Mouse (Mus musculus) thymus, postnatal 0 days (tissue): ENCODE results near the gene Hnrnpd. TPM values are rescaled to one million over a fixed set of nuclear protein-coding genes. Genes with fewer than 3 reads are reported as not detected.

Experiments used
- DNase-seq: peaks from one replicate; pipeline ENCODE4 v3.0.0-alpha.2; 2015; ENCODE audit warnings: low spot score
- polyA plus RNA-seq: library from polyadenylated mRNA; unstranded; fragments of >200 nt; fragmentation: Nextera tagmentation; extraction: Ambion mirVana; gene quantifications from 2 replicates; pipeline ENCODE4 v1.2.1, GENCODE M21; 2015

Hnrnpd gene
- 120 and 167 TPM in 2 replicates for polyA plus RNA-seq

DNA sequence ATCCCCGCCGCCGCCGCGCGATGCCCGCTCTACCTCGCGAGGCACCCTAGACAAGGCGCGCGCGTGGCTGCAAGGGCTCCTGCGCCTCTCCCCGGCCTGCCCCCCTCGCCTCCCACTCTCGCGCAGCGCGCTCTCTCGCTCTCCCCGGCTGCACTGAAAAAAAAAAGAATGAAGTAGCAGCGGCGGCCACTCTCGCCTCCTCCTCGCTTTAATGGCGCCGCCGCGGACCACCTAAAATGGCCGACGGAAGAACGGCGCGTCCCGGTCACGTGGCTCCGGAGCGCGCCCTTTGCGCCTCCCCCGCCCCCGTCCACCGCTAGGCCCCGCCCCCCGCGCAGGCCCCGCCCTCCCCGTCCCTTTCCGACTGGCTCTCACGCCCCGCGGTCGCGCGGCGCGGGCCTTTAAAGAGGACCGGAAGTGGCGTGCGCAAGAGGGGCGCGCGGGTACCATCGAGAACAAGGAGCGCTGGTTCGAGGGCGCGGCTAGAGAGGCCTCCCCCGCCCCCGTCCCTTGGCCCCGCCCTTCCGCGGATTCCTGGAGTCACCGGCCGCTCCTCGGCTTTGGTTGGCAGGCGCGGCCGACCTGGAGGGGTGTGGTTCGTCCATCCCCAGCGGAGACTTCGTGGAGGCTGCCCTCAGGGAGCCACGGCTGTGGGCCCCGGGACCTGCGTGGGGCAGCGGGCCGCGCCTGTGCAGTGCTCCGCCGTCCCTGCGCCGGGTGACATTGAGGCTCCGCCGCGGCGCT lies at the start of gene Hnrnpd, which contains the start of gene 4930524J08Rik:
Gene Hnrnpd, minus strand, starts transcription at position 240 of the 744 bp plus-strand sequence.
Gene 4930524J08Rik, plus strand, starts transcription at position 363 of the 744 bp plus-strand sequence.
- DNase-seq = peak; percentile 93

DNA sequence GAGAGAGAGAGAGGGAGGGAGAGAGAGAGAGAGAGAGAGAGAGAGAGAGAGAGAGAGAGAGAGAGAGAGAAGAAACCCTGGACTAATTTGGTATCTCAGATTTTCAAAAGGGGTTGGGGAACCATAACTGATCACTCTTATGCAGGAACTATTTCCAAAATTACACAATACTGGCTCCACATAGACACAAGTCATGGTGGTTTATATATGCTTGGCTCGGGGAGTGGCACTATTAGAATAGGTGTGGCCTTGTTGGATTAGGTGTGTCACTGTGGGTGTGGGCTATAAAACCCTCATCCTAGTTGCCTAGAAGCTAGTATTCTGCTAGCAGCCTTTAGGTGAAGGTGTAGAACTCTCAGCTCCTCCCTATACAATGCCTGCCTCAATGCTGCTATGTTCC lies 46.1 kb upstream of the Hnrnpd start:
- DNase-seq = no peak

DNA sequence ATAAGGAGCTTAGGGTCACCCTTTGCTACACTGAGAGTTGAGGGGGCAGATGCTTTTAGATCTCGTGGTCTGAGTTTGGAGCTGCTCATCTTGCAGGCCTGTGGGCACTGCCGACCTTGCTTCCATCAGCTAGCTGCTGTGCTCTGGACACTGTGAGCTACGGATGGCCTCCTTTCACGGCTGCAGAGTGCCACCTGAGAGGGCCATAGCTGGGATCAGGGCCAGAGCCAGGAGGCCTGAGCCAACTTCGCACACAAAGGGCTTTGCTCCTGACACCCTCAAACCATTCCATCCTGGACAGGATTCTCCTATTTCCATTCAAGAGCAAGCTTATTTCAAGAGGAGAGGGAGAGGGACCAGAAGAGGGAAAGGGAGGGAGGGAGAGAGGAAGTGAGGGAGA lies 45.7 kb upstream of the Hnrnpd start:
- no peak for DNase-seq

DNA sequence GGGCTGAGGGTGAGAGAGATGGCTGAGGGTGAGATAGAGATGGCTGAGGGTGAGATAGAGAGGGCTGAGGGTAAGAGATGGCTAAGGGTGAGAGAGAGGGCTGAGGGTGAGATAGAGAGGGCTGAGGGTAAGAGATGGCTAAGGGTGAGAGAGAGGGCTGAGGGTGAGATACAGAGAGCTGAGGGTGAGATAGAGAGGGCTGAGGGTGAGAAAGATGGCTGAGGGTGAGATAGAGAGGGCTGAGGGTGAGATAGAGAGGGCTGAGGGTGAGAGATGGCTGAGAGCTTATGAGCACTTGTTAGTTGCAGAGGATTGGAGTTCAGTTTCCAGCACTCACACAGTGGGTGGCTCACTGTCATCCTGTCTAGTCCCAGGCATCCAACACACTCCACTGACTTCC lies 41.4 kb upstream of the Hnrnpd start:
- DNase-seq = no peak

DNA sequence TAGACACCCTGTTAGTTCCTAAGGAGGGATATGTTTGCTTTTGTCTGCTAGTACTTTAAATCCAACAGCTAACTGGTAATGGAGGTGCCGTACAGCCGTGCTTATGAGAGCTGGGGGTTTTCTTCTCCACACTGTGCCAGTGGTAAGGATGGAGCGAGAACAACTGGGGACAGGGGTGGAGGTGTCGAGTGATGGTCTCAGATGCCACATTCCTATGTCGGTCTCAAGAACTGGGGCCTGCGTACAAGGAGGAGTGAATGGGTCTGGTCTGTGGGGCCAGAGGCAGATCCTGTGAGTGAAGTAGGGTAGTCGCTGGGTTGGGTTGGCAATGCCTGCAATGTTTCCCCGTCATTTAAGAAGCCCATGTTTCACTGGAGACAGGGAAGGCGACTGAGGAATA lies 33.9 kb upstream of the Hnrnpd start:
- no peak for DNase-seq

DNA sequence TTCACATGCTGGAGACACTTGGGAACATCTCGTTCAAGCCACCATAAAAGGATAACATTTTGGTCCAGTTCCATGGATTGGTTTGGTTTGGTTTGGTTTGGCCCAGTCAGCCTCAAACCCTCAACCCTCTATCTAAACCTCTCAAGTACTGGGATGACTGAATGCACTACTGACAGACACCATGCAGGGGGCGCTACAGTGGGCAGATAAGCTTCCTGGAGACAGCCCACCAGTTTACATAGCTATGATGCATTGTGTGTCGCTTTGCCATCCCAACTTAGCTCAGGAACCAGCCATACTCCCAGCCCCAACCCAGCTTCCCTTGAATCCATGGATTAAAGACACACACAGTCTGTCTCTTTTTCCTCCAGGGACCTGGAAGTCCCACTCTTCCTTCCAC lies 29.7 kb upstream of the Hnrnpd start:
- no peak for DNase-seq

DNA sequence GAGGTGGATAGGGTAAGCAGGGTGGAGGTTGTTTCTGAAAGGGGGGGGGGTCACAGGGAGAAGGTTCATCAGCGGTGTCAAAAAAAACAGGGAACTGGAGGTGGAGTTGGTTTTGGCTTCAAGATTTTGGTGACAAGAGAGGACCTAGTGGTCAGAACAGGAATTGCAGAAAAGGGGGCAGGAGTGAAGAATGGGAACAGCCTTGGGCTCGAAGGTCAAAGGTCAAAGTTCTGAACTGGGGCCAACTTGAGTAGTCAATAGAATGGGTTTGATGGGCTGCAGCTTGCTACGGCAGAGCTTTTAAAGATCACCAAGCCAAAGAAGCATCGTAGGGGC lies 28.3 kb upstream of the Hnrnpd start:
- peak; percentile 27 for DNase-seq

DNA sequence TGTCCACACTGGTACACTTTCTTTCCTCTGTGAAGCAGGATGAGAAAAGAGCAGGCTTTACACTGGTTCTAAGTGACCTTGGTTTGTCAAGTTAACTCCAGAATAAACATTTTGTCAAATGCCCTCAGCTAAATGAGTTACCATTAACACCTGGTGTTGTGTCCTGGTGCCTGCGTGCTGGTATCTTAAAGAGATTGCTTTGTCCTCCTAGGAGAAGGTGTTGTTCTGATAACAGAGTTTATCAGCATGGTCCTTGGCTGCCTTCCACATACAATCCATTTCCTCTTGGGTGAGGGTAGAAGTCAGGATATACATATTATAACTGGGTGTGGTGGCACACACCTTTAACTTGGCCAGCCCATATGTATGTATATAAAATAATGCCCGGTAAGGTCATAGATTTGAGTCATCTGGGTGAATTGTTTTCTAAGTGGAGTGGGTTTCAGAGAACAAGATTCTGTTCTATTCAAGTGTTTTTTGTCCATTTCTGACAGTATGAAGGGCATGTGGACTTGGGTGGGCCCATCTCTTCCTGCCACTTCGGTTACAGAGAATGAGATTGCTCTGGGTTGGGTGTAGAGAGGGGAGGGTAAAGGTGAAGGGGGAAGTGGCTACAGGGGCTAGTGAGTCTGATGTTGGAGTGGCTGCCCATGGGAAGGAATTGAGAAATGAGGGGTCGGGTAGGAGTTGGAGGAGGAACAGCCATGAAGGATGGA lies 27.7 kb upstream of the Hnrnpd start:
- no peak for DNase-seq

DNA sequence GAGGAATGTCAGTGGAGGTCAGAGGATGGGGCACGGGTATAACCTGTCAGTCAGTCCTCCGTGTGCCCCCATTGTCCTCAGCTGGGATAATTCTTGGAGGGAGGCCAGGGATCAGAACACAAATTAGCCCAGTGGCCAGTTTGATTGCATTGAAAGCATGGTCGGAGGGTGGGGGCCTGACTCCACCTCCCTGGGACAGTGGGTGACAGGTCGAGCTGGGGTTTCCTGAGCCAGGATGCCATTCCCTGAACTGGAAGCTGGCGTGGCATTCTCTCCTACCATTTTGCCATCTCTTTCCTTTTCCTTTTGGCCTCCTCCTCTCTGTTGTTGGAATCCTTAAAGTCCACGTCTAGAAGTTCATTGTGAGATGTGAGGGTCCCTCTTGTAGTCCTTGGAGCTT lies 27.2 kb upstream of the Hnrnpd start:
- no peak for DNase-seq

DNA sequence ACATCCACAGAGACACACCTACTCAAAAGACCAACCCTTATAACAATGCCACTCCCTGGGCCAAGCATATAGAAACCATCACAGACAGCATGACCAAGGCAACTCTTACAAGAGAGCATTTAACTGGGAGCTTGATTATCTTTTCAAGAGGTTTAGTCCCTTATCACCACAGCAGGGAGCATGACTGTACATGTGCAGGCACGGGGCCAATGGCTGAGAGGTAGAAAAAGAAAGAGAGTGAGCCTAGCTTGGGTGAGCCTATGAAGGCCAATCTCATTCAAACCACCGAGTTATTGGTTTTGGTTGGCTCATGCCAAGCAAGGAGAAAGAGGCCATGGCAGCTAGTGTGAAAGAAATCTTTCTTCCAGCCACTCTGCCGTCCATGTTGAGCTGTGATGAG lies 26.7 kb upstream of the Hnrnpd start:
- DNase-seq = no peak

DNA sequence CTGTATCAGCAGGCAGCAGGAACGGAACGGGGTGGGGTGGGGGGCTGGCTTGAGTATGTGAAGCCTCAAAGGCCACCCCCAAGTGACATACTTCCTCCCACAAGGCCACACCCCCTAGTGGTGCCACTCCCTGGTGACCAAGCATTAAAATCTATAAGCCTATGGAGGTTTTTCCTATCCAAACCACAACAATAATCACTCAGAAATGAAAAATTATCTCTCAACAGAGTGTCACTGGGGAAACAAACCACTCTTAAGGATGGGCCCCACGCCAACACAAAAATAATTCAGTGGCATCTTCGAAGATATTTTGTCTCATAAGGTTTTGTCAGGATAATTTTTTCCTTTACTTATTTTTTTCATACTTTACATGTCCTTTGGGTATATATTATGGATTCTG lies 25.2 kb upstream of the Hnrnpd start:
- DNase-seq = no peak

DNA sequence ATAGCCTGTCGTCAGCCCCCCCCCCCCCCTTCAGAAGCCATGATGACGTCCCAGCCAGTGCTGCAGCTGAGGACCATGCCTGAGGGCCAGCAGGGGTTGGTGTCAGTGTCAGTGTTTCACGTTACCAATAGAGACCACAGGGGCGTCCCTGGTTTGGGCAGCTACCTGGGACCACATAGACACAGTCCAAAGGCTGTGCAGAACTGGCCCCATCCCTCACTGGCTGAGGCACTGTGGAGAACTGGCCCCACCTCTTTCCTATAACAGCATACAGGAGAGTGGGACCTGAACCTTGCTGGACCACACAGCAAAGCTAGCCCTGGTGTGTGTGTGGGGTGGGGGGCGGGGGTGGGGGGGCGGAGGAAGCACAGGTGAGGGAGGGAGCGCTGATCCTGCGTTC lies 21.8 kb upstream of the Hnrnpd start:
- DNase-seq = no peak

DNA sequence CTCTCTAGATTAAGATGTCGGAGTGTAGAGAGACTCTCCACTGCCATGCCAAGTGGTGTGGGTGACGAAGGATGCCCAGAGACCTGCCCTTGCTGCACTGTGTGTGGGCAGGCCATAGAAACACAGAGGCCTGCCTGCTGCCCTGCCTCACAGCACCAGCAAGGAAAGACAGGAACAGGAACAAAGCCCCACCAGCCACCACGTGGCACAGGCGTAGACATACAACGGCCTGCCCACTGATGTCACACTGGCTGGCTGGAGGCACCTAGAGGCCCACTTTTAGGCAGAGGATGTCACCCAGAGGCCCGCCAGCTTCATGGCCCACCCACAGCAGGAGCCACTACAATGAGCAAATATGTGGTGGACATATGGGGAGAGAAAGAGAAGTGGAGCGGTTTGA lies 21.3 kb upstream of the Hnrnpd start:
- no peak for DNase-seq

DNA sequence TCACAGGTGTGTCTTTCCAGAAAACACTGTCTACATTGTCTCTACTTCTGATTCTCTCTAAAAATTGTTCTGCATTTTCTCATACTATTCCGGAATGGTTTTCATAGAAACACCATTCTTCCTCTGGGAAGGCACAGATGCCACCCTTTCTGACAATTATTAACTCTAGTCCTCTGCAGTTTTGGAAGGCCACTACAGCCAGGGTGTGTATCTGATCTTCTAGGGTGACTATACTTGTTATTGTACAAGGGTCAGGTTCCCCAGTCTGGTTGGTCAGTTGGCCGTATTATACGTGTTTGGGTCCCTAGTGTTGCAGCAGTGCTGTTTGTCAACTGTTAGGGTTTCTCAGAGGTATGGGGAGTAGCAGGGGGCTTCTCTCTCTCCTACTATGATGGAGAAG lies 15.9 kb upstream of the Hnrnpd start:
- no peak for DNase-seq

DNA sequence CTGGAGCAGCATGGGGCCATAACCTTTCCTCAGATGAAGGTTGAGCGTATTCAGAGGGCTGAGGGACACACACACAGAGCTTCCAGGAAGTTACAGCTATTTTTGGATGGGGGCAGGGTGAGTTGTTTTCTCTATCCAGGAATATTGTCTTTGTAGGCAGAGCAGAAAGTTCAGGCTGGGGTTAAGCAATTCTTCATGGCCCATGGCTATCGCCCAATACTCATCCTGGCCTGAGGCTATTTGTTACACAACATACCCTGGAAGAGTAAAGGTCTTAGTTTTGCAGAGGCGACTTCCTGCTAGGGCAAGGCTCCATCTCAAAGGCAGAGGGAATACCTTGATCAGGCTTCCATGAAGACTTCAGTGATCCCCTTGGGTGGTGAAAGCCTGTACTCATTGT lies 15.4 kb upstream of the Hnrnpd start:
- no peak for DNase-seq

DNA sequence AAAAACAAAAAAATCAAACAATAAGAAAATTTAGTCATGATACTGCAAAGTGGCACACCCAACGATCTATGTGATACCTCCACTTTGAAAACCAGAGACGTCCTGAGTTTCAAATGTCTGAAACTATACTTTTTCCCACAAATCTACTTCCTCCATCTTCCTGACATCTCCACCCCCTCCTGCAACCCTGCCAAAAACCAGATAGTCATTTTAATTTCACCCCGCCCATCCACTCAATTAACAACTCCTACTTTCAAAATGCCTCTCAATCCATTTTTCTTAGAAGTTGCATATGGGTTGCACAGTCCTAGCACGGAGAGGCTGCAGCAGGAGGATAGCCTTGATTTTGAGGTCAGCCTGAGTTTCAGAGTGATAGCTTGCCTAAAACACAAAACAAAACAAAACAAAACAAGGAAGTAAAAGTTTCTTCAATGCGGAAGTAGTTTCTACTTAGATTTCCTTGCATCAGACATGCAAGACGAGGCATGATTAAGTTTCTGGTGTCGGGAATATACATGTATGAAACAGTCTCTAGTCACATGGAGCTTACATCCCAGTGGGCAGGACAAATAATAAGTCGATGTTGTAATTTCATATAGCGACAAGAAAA lies 4.8 kb upstream of the Hnrnpd start:
- no peak for DNase-seq

DNA sequence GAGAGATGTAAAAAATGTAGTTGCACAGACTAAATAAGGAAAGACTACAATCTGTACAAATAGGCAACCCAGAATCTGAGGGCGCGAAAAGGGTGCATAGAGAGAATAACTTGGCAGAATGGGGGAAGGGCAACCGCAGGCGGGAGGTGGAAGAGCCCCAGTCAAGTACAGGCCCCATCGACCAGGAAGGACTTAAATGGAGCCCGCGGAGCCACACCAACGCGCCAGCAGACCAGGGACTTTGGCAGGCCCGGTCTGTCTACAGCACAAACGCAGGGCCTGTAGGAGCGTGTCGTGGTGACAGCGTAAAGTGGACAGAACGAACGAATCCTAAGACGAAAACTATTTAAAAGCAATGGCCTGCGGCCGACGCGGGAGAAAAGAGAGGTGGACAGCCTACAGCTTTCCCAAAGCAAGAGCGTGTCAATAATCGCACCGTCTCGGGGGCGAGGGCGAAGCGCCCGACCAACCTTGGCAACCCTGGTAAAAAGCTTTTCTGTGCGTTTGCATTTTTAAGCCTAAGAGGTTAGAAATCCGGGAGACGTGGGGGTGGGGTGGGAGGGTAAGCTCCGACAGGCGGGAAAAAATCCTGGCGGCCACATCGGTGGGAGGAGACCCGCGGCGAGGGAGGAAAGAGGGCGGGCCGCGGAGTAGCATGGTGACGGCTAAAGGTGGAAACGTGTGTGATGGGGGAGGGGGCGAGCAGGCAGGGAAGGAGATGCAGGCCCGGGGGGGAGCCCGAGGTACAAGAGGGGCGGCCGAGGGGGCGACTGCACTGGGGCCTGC lies 1.0 kb downstream of the Hnrnpd start:
- DNase-seq = peak; percentile 66

DNA sequence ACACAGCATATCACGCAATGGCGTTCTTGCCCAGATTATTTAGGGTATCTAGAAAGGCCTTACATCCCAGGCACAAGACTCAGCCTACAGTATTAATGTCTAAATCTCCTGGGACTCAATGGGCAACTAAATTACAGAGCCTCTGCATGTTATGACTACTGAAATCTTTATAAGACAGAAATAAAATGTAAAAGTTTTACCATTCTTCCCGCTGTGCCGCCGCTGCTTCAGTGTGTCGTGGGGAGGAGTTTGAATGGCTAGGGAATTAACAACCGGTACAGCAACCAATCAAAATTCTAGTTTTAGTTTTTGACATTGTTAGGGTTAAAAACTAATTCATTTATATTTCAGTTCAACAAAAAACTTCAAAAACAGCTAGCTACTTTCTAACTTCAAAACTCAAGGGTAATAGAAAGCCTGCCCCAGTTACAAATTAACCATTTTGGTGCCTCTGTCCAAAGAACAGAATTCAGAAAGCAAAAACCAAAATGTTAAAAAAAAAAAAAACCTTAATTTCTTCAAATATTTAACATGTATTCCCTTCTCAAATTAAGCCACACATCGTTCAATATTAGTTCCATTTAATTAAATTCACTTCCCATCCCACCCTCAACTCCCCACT lies 2.3 kb downstream of the Hnrnpd start:
- no peak for DNase-seq

DNA sequence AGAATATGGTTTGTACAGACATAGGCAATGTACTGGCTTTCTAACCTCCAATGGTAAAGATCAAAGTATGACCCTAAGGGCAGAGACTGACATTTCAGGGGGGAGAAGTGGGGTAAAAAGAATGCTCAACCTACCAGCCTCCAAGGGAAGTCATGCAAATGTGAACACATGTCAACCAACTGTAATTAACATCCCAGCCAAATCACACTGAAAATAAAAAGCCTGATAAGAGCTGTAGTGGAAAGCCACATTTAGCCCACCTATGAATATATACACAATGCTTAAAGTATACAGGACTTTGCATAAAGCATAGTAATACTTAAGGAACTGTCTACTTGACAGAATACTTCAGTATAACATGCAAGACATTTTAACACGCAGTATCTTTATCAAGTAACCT lies 3.0 kb downstream of the Hnrnpd start:
- no peak for DNase-seq

DNA sequence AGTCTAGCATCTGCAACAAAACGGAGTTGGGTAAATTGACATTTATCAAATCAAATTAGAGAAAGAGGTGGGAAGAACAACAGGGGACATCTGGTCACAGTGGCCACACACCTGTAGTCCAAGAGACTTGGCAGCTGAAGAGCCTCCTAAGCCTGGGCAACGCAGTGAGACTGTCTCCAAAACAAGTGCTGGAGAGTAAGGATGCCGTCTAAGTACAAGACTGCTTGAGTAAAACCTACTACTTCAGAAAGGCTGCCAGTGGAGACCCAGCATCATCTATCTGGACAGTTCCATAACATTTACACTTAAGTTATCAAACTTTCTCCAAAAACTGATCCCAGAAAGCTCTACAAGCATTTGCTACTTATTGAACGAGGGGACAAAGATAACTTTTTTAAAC lies 3.7 kb downstream of the Hnrnpd start:
- DNase-seq = no peak

DNA sequence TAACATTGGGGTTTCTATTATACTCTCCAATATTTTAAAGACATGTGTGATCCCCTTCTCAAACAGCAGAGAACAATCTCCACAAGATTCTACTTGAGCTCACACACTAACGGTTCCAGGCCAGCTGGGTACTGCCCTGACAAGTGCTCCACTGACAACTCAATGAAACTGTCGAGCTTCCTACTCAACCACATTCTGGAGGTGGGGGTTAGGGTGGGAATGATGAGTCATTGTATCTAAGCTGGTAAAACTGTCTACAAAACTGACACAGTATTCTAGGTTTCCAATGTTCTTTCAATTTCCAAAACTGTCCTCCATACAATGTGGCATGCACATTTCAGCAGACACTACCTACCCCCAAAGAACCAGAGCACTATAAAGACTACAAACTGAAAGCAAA lies 4.8 kb downstream of the Hnrnpd start:
- DNase-seq = peak; percentile 42
